Mouse (Mus musculus) erythroid progenitor cell, adult 5-6 weeks (primary cell): ENCODE measurements around the gene Nmrk1. TPM values are rescaled to one million over a fixed set of nuclear protein-coding genes. Genes with fewer than 3 reads are reported as not detected.

Experiments
- ATAC-seq: replicated peaks from 2 replicates; pipeline ENCODE4 v1.8.0; 2016; ENCODE audit warnings: moderate number of reproducible peaks, mild to moderate bottlenecking, moderate TSS enrichment, inconsistent platforms; ENCODE audit not compliant: poor library complexity, low FRiP score, severe bottlenecking
- total RNA-seq, 2 experiments: library from RNA; stranded (forward) in 1 of 2; stranded (reverse) in 1 of 2; fragments of 150-400 nt in 1 of 2; fragments of 186-747, 209-891 nt in 1 of 2; gene quantifications; 2 replicates each; pipeline versions ENCODE4 v1.2.3 to v1.2.4; 2015 to 2017; ENCODE audit warnings: low replicate concordance in 2 of 2

Nmrk1 gene
- total RNA-seq, 2 experiments from 2014 or later, result not detected

- ATAC-seq, result no peak
Measured at GRCm38 (mm10) chr19:18614337-18614736, 17.4 kb upstream of the Nmrk1 start.

GRCm38 (mm10) chr19:18615680-18616240 lies 16.0 kb upstream of the Nmrk1 start:
- ATAC-seq, result no peak

- ATAC-seq, result no peak
Measured at GRCm38 (mm10) chr19:18617504-18617903, 14.2 kb upstream of the Nmrk1 start.

- ATAC-seq, result no peak
Measured at GRCm38 (mm10) chr19:18619060-18619459, 12.7 kb upstream of the Nmrk1 start.

- no peak for ATAC-seq
Measured at GRCm38 (mm10) chr19:18619691-18620090, 12.1 kb upstream of the Nmrk1 start.

- no peak for ATAC-seq
Measured at GRCm38 (mm10) chr19:18623894-18624293, 7.9 kb upstream of the Nmrk1 start.

- no peak for ATAC-seq
Measured at GRCm38 (mm10) chr19:18629589-18629988, 2.2 kb upstream of the Nmrk1 start.

GRCm38 (mm10) chr19:18630221-18631119 lies 1.3 kb upstream of the Nmrk1 start:
- ATAC-seq, result no peak

GRCm38 (mm10) chr19:18631161-18631643 lies 548 bp upstream of the Nmrk1 start:
- peak; percentile 66 for ATAC-seq

- no peak for ATAC-seq
Measured at GRCm38 (mm10) chr19:18632231-18633185, 758 bp downstream of the Nmrk1 start.

GRCm38 (mm10) chr19:18637954-18638353 lies 6.2 kb downstream of the Nmrk1 start:
- ATAC-seq, result no peak

GRCm38 (mm10) chr19:18638949-18639348 lies 7.2 kb downstream of the Nmrk1 start:
- ATAC-seq, result no peak

- no peak for ATAC-seq
Measured at GRCm38 (mm10) chr19:18639552-18639951, 7.8 kb downstream of the Nmrk1 start.

- ATAC-seq, result no peak
Measured at GRCm38 (mm10) chr19:18641001-18641400, 9.3 kb downstream of the Nmrk1 start.

- ATAC-seq, result no peak
Measured at GRCm38 (mm10) chr19:18643411-18643810, 11.7 kb downstream of the Nmrk1 start.

- ATAC-seq, result peak; percentile 90
Measured at GRCm38 (mm10) chr19:18644084-18644483, 12.3 kb downstream of the Nmrk1 start.

- ATAC-seq, result 0 out of 2 replicates have a peak, but pooled peaks have one; percentile 36
Measured at GRCm38 (mm10) chr19:18646397-18646796, 14.6 kb downstream of the Nmrk1 start.

- peak; percentile 70 for ATAC-seq
Measured at GRCm38 (mm10) chr19:18646853-18647420, 15.2 kb downstream of the Nmrk1 start.

- no peak for ATAC-seq
Measured at GRCm38 (mm10) chr19:18647775-18648557, 16.2 kb downstream of the Nmrk1 start.
